Mouse (Mus musculus) layer of hippocampus, adult 2 months (tissue): ENCODE data around the gene Wnt16. TPM values are rescaled to one million over a fixed set of nuclear protein-coding genes. Genes with fewer than 3 reads are reported as not detected.

Experiments
- DNase-seq, 2 experiments: peaks; one replicate each; pipeline ENCODE4 v3.0.0; 2022; ENCODE audit warnings: low spot score in 2 of 2
- H3K27ac ChIP-seq: fragments of 200-600 bp; 2 replicates; pipeline ENCODE4 v1.8.1; 2022
- H3K4me3 ChIP-seq: fragments of 200-600 bp; 2 replicates; pipeline ENCODE4 v1.8.1; 2022; ENCODE audit warnings: mild to moderate bottlenecking
- CTCF ChIP-seq: fragments of 200-600 bp; conservative IDR thresholded peaks from 2 replicates; pipeline ENCODE4 v1.8.1; 2022; ENCODE audit warnings: antibody characterized with exemption, mild to moderate bottlenecking, moderate library complexity
- total RNA-seq, 2 experiments: library from RNA; stranded (reverse); gene quantifications; 2 replicates each; pipeline ENCODE4 v1.2.3; 2021

Gene Wnt16
- total RNA-seq, 2 experiments from 2014 or later, result 1.2 to 2.5 TPM

DNA sequence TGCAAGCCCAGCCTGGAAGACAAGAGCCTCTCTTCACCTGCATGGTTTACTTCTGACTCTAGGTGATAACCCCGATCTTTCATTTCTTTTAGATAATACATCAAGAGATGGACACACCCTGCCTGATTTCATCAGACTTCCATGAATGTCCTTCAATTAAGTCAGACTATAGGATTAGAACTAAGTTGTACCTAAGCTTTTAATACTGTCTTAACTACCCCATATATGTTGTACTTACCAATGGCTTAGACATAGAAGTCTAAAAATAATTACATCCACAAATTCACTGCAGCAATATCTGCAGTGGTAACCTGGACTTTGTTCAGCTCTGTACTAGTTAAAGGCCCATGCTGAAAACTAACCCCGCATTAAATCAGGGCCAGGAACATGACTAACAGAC, 44.5 kb downstream of the Wnt16 start:
- Histone ChIP-seq H3K4me3 (no peak overlapping the region), H3K27ac (no peak overlapping the region)
- TF ChIP-seq CTCF, result no peak
- no peak for DNase-seq

DNA sequence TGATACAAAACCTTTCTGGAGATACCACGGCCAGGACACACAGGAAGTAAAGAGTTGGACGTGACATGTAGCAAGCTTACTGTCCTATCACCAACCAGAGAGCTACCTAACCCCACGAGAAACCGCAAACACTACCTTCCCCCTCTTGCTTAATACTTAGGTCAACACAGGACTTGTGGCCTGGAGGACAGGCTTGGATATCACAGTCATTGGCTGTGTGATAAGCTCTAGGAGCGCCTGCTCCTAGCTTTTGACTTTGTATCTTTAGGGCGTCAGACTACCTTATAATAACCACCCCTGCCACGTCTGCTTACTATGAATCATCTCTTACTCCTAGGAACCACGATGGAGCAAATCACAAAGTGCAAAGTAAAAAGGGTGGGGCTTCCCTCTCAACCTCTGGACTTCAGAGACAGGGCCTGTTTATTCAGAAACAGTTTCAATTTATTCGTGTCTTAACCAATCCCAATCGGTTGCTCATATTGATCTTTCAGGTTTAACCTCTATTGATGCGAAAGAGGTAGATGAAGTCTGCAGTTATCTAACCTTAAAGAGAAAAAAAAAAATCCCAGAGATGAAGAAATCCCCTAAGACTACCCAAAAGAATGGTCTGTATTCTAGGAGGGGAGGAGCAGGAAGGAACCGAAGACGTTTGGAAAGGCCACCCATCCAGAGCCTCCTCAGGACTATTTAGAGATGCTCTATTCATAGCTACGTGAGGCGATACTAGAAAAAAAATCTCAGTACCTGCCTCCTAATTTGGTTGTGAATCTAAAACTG, 51.9 kb downstream of the Wnt16 start:
- Histone ChIP-seq H3K4me3 (no peak overlapping the region), H3K27ac (no peak overlapping the region)
- DNase-seq, result no peak
- no peak for TF ChIP-seq CTCF

DNA sequence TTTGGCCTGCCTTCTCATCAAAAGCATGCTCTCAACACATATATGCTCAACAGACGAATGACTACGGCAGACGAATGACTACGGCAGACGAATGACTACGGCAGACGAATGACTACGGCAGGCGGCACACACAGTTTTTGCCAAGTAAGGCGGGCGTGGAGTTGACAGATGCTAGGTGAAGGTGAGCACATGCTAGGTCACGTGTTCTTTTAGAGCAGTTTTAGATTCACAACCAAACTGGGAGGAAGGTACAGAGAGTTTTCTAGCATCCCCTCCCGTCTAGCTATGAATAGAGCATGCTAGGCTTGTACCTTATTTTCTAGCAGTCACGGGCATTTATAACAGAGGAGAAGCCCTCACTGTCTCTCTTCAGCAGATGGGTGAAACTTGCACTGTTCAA, 52.8 kb downstream of the Wnt16 start:
- Histone ChIP-seq H3K27ac (no peak overlapping the region), H3K4me3 (no peak overlapping the region)
- no peak for DNase-seq
- TF ChIP-seq CTCF, result no peak

DNA sequence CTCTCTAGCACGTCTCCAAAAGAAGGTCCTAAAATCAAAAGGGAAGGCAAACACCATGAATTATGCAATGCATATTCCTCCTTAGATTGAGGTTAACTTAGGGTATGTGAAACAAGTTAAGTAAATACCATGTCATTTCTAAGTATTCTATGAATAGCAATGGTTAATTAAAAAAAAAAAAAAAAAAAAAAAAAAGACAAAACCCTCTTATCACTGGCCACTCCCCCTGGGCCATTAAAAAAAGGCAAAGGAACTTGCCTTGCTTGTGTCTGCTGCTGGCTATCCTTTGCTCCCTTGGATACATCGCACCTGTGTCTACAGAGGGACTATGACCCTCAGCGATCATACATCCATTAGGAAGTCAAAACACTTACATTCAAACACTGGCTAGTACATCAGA, 55.3 kb downstream of the Wnt16 start:
- Histone ChIP-seq H3K4me3 (no peak overlapping the region), H3K27ac (no peak overlapping the region)
- no peak for TF ChIP-seq CTCF
- DNase-seq, result no peak

DNA sequence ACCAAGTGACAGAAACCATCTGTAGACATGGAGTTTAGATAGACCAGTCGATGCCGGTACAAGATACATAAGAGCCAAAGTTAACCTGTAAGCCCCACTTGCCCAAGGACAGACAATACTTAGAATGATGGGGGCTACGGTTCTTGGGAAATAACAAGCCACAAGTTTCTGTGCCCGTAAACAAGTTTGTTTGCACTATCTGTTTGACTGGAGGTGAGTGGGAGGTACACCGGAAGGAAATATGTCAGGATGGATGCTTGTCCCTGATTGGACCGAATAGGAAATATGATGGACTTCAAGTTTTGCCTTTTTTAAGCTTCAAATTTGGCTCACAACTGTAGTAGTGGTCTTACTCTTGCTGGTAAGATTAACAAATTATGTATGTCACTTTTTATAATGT, 55.7 kb downstream of the Wnt16 start:
- no peak for DNase-seq
- H3K27ac ChIP-seq, result no peak overlapping the region
- no peak for TF ChIP-seq CTCF
- H3K4me3 ChIP-seq, result no peak overlapping the region

DNA sequence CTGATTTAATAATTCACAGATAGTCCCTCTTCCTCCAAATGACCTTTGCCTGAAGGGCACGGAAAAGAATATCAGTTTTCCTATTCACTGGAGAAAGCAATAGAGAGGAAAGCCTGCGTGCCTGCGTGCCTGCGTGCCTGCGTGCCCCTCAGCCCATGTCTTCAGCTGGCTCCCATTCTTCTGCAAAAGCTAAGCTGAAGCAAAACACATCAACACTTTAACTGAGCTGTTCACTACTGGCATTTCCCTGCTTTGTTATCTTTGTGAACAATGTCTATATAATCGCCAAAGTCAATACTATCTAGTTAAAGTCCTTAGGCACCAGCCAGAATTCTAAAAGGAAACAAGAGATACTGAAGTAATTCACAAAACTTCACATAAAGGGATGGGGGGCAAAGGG, 56.4 kb downstream of the Wnt16 start:
- DNase-seq, result no peak
- TF ChIP-seq CTCF, result no peak
- no peak overlapping the region for H3K27ac ChIP-seq

DNA sequence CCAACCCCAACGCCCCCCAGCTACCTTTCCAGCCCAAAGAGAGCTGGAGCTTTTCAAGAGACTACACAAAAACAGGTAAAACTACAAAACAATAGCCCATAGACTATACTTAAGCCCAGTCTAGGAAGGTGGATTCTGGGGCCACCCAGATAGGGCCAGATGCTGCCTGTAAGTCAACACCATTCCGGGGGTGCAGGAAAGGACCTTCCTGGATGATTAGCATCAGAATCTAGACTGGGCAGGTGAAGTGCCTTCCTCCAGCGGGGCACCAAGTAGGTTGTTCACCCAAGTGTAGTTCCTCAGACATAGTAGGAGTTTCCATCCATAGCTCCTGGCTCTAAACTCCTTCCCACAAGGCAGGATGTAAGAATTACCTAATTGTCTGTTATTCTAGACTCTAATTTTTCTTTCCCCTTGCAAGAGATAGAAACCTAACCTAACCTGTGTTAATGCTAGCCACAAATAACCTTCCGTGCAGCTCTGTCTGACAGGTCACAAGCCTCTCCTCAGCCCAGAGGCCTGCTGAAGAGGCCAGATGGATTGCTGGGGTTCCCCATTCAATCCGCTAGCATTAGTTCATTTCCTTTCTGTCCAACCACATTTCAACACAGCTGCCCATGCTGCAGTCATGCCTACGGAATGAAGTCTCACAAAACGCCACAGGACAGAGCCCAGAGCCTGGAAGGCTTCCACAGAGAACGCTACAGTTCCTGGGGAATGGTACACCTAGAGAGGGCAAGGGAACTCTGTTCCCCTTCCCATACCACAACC, 59.3 kb downstream of the Wnt16 start:
- no peak for DNase-seq
- H3K4me3 ChIP-seq, result no peak overlapping the region
- no peak overlapping the region for H3K27ac ChIP-seq
- no peak for TF ChIP-seq CTCF

More for the DNA sequence above, 56.4 kb downstream of the Wnt16 start:
- H3K4me3 ChIP-seq, result no peak overlapping the region

Other genes starting within 250 kb of the Wnt16 start
- 10 to 100 TPM; 61.7 to 63.5 TPM for gene Fam3c, start 68.0 kb downstream of the Wnt16 start, total RNA-seq